Mouse (Mus musculus) neural tube, embryonic 13.5 days (tissue): ENCODE data around the gene Zfp408. TPM values are rescaled to one million over a fixed set of nuclear protein-coding genes. Genes with fewer than 3 reads are reported as not detected.
"Not testable (repeated sequence)": the region's sequence is repeated elsewhere in the genome, so short reads cannot be mapped to it uniquely, and the experiment has no call there.

Experiments used
- ATAC-seq: fragments of 200-750 bp; cut with Nextera tagmentation; 2 replicates; pipeline ENCODE4 v1.8.0; 2017; ENCODE audit warnings: low read depth, mild to moderate bottlenecking, moderate TSS enrichment, moderate library complexity
- H3K27ac ChIP-seq: fragments of 300-500 bp; sonication (generic); replicated peaks from 2 replicates; pipeline ENCODE4 v1.5.1; 2015; ENCODE audit warnings: moderate library complexity, mild to moderate bottlenecking, inconsistent platforms
- H3K27me3 ChIP-seq: fragments of 300-500 bp; sonication (generic); 2 replicates; pipeline ENCODE4 v1.6.1; 2015; ENCODE audit warnings: mild to moderate bottlenecking, inconsistent platforms
- H3K36me3 ChIP-seq: fragments of 300-500 bp; sonication (generic); 2 replicates; pipeline ENCODE4 v1.6.1; 2015; ENCODE audit warnings: mild to moderate bottlenecking, inconsistent platforms
- H3K4me1 ChIP-seq: fragments of 300-500 bp; sonication (generic); replicated peaks from 2 replicates; pipeline ENCODE4 v1.6.1; 2015; ENCODE audit warnings: inconsistent platforms
- H3K4me2 ChIP-seq: fragments of 300-500 bp; sonication (generic); 2 replicates; pipeline ENCODE4 v1.6.1; 2015; ENCODE audit warnings: inconsistent platforms, mild to moderate bottlenecking, moderate library complexity
- H3K4me3 ChIP-seq: fragments of 300-500 bp; sonication (generic); 2 replicates; pipeline ENCODE4 v1.5.1; 2015; ENCODE audit warnings: mild to moderate bottlenecking, inconsistent platforms
- H3K9ac ChIP-seq: fragments of 300-500 bp; sonication (generic); 2 replicates; pipeline ENCODE4 v1.6.1; 2015; ENCODE audit warnings: moderate library complexity, mild to moderate bottlenecking, inconsistent platforms
- H3K9me3 ChIP-seq: fragments of 300-500 bp; sonication (generic); 2 replicates; pipeline ENCODE4 v1.6.1; 2016; ENCODE audit warnings: inconsistent platforms
- WGBS: fragments of 180-500 bp; shearing (Covaris S2); methylation state at CpG from one replicate; pipeline ENCODE4 v1.1.7; 2015; 5-methylcytosine and 5-hydroxymethylcytosine counted together
- polyA plus RNA-seq: library from polyadenylated mRNA; unstranded; fragments of >200 nt; fragmentation: Nextera tagmentation; extraction: Ambion mirVana; gene quantifications from 2 replicates; pipeline ENCODE4 v1.2.1, GENCODE M21; 2015

Zfp408 gene
- polyA plus RNA-seq, 1 experiment from 2014 or later = 12.9 TPM

GRCm38 (mm10) chr2:91632316-91632715 is 17.3 kb downstream of the Zfp408 start:
- ATAC-seq = no peak
- Histone ChIP-seq H3K4me1 (no peaks in the 10 kb centered on the region), H3K9ac (no peak overlapping the region), H3K27me3 (no peaks in the 10 kb centered on the region), H3K36me3 (no peaks in the 10 kb centered on the region), H3K4me2 (no peak overlapping the region), H3K4me3 (no peak overlapping the region), H3K9me3 (no peaks in the 10 kb centered on the region), H3K27ac (no peak overlapping the region)
- WGBS = 80% methylated on average over 5 of the region's 5 CpGs

- WGBS = 90% methylated on average over 5 of the region's 5 CpGs
- Histone ChIP-seq H3K4me2 (no peak overlapping the region), H3K36me3 (no peaks in the 10 kb centered on the region)
Measured at GRCm38 (mm10) chr2:91631826-91632225, 17.8 kb downstream of the Zfp408 start.

GRCm38 (mm10) chr2:91630384-91630783 is 19.2 kb downstream of the Zfp408 start:
- no peaks in the 10 kb centered on the region for H3K36me3 ChIP-seq
- ATAC-seq = no peak
- H3K9ac ChIP-seq = no peak overlapping the region
- no peaks in the 10 kb centered on the region for H3K9me3 ChIP-seq
- no peak overlapping the region for H3K4me3 ChIP-seq
- WGBS = 94% methylated on average over 12 of the region's 12 CpGs
- no peak overlapping the region for H3K27ac ChIP-seq
- no peak overlapping the region for H3K4me2 ChIP-seq
- no peaks in the 10 kb centered on the region for H3K27me3 ChIP-seq
- no peaks in the 10 kb centered on the region for H3K4me1 ChIP-seq

More at GRCm38 (mm10) chr2:91631826-91632225, 17.8 kb downstream of the Zfp408 start:
- Histone ChIP-seq H3K9ac (no peak overlapping the region), H3K4me1 (no peaks in the 10 kb centered on the region), H3K27me3 (no peaks in the 10 kb centered on the region), H3K27ac (no peak overlapping the region), H3K9me3 (no peaks in the 10 kb centered on the region), H3K4me3 (no peak overlapping the region)
- ATAC-seq = no peak

GRCm38 (mm10) chr2:91629682-91630081 is 19.9 kb downstream of the Zfp408 start:
- Histone ChIP-seq H3K36me3 (no peaks in the 10 kb centered on the region), H3K4me2 (no peak overlapping the region), H3K9me3 (no peaks in the 10 kb centered on the region), H3K27ac (no peak overlapping the region), H3K4me3 (no peak overlapping the region), H3K27me3 (no peaks in the 10 kb centered on the region), H3K4me1 (no peaks in the 10 kb centered on the region), H3K9ac (no peak overlapping the region)
- WGBS = 89% methylated on average over 18 of the region's 18 CpGs
- ATAC-seq = no peak

GRCm38 (mm10) chr2:91628171-91628570 is 21.4 kb downstream of the Zfp408 start:
- H3K4me3 ChIP-seq = no peak overlapping the region
- no peaks in the 10 kb centered on the region for H3K27me3 ChIP-seq
- no peak for ATAC-seq
- H3K9me3 ChIP-seq = no peaks in the 10 kb centered on the region
- 92% methylated on average over 8 of the region's 8 CpGs for WGBS
- H3K36me3 ChIP-seq = peaks cover 13% of the 10 kb centered on the region
- H3K4me2 ChIP-seq = no peak overlapping the region
- H3K9ac ChIP-seq = no peak overlapping the region
- no peak overlapping the region for H3K27ac ChIP-seq
- no peaks in the 10 kb centered on the region for H3K4me1 ChIP-seq

- Histone ChIP-seq H3K9ac (no peak overlapping the region), H3K4me1 (no peaks in the 10 kb centered on the region), H3K4me2 (no peak overlapping the region), H3K4me3 (no peak overlapping the region), H3K27me3 (no peaks in the 10 kb centered on the region), H3K27ac (no peak overlapping the region), H3K9me3 (no peaks in the 10 kb centered on the region), H3K36me3 (peaks cover 20% of the 10 kb centered on the region)
- WGBS = 77% methylated on average over 5 of the region's 5 CpGs
- no peak for ATAC-seq
Measured at GRCm38 (mm10) chr2:91627486-91627885, 22.1 kb downstream of the Zfp408 start.

GRCm38 (mm10) chr2:91623366-91623765 is 26.2 kb downstream of the Zfp408 start:
- not testable (repeated sequence) for H3K4me1 ChIP-seq, H3K27me3 ChIP-seq, H3K27ac ChIP-seq, ATAC-seq, H3K9me3 ChIP-seq, H3K4me2 ChIP-seq, H3K9ac ChIP-seq, H3K4me3 ChIP-seq
- WGBS = 96% methylated on average over 7 of the region's 7 CpGs
- peaks cover 60% of the 10 kb centered on the region for H3K36me3 ChIP-seq

GRCm38 (mm10) chr2:91622356-91622755 is 27.2 kb downstream of the Zfp408 start:
- H3K27ac ChIP-seq = no peak overlapping the region
- no peaks in the 10 kb centered on the region for H3K9me3 ChIP-seq
- H3K27me3 ChIP-seq = no peaks in the 10 kb centered on the region
- no peak overlapping the region for H3K4me2 ChIP-seq
- no peak for ATAC-seq
- H3K36me3 ChIP-seq = peaks cover 70% of the 10 kb centered on the region
- H3K9ac ChIP-seq = no peak overlapping the region
- H3K4me1 ChIP-seq = no peaks in the 10 kb centered on the region
- H3K4me3 ChIP-seq = no peak overlapping the region
- WGBS = 97% methylated on average over 5 of the region's 5 CpGs

GRCm38 (mm10) chr2:91609370-91609769 is 40.2 kb downstream of the Zfp408 start:
- peaks cover 75% of the 10 kb centered on the region for H3K36me3 ChIP-seq
- not testable (repeated sequence) for H3K27me3 ChIP-seq, H3K4me1 ChIP-seq, H3K4me3 ChIP-seq, ATAC-seq, H3K9ac ChIP-seq, H3K27ac ChIP-seq, H3K4me2 ChIP-seq, H3K9me3 ChIP-seq

- H3K4me1 ChIP-seq = no peaks in the 10 kb centered on the region
- no peaks in the 10 kb centered on the region for H3K27me3 ChIP-seq
- H3K36me3 ChIP-seq = peaks cover 87% of the 10 kb centered on the region
- H3K9me3 ChIP-seq = no peaks in the 10 kb centered on the region
- ATAC-seq = no peak
- no peak overlapping the region for H3K4me2 ChIP-seq
- no peak overlapping the region for H3K4me3 ChIP-seq
- 94% methylated on average over 4 of the region's 4 CpGs for WGBS
- no peak overlapping the region for H3K27ac ChIP-seq
- H3K9ac ChIP-seq = no peak overlapping the region
Measured at GRCm38 (mm10) chr2:91602389-91602788, 47.2 kb downstream of the Zfp408 start.

GRCm38 (mm10) chr2:91600475-91600874 is 49.1 kb downstream of the Zfp408 start:
- no peak overlapping the region for H3K27ac ChIP-seq
- no peak overlapping the region for H3K9ac ChIP-seq
- 95% methylated on average over 4 of the region's 4 CpGs for WGBS
- H3K36me3 ChIP-seq = peaks cover 89% of the 10 kb centered on the region
- H3K4me1 ChIP-seq = no peaks in the 10 kb centered on the region
- no peaks in the 10 kb centered on the region for H3K27me3 ChIP-seq
- H3K9me3 ChIP-seq = no peaks in the 10 kb centered on the region
- H3K4me2 ChIP-seq = no peak overlapping the region
- no peak overlapping the region for H3K4me3 ChIP-seq
- ATAC-seq = no peak
